ENCODE assay signal across 23 mouse cellular contexts in the genomic region with DNA sequence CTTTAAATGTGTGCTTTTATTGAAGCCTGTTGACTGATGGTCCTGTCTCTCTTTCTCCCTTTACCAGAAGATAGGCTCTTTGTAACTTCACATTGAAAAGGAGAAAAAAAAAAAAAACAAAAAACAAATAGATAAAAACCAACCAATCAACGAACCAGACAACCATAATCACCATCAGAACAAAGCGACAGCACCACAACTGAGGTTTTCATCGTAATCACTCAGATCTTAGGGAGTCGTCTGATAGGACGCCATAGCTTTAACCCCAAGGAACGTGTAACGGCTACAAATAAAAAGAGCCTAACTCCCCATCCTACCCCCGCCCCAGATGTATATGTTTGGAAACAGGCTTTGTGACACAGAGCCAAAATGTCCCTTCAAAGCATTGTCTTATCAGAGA. TPM values are rescaled to one million over a fixed set of nuclear protein-coding genes. Genes with fewer than 3 reads are reported as not detected.
A peak's percentile ranks its signal among the peaks of the same experiment; 100 is the strongest.
DNase-seq lines count a peak whose midpoint lies in the region; ATAC-seq and TF ChIP-seq lines count a peak whose summit lies in the region.
"Had no signal": no experiment of that assay in that cellular context is flagged by ENCODE, and none has a peak within 500 bp of the region (broad histone marks: within the 10 kb centered on the region; RNA-seq: fewer than 3 reads in every experiment).

No protein-coding gene starts in this region.

- DNase-seq in gastrocnemius, adult 2 months: no peak
- DNase-seq in gastrocnemius, postnatal 25 days: no peak
- no peak for DNase-seq in c-Kit-positive CD71-positive TER-119-positive erythroid progenitor cells, embryonic 14.5 days (ENCODE audit: low spot score)
- DNase-seq in adipocyte (ENCODE audit: low spot score): no peak
- no peak for DNase-seq in gastrocnemius, postnatal 36 days
- DNase-seq: adrenal gland, adult 8-10 months; adrenal gland, postnatal 36 days; B cell, adult 2 months; cerebellum, adult 11-12 months; cerebellum, adult 9-10 months; cerebellum, postnatal 25 days; gastrocnemius, postnatal 14 days; heart, adult 11 months; heart, postnatal 36 days; kidney, adult 18-20 months had no signal

- H3K27ac ChIP-seq in gastrocnemius, adult 2 months: no peak overlapping the region
- peak overlapping the region; percentile 36; the same call in 1 of the 2 replicates for H3K27ac ChIP-seq in brown adipose tissue, adult 24 weeks (replicated peaks; ENCODE audit: low read depth, low read length)
- H3K27ac ChIP-seq: embryonic facial prominence, embryonic 12.5 days; forebrain, embryonic 15.5 days; heart, embryonic 15.5 days; intestine, embryonic 15.5 days; kidney, embryonic 15.5 days had no signal

- no peak for TF ChIP-seq CTCF in gastrocnemius, adult 2 months (IDR thresholded peaks at IDR 0.05)

- peaks cover 5% of the 10 kb centered on the region; the same call in 1 of the 2 replicates for H3K4me1 ChIP-seq in brown adipose tissue, adult 24 weeks (ENCODE audit: control insufficient read depth, insufficient read depth, insufficient read length, low read length)

- intact Hi-C loops in gastrocnemius, adult 2 months (cut with DNase I): no loop called here
- intact Hi-C loops in gastrocnemius, postnatal 36 days (cut with DNase I): no loop called here

- peak overlapping the region; percentile 91 for H3K4me3 ChIP-seq in gastrocnemius, adult 2 months
- peak overlapping the region; percentile 49 for H3K4me3 ChIP-seq in brown adipose tissue, adult 24 weeks (ENCODE audit: insufficient read depth, low read depth, low read length)
- H3K4me3 ChIP-seq: embryonic facial prominence, embryonic 12.5 days; forebrain, embryonic 15.5 days; heart, embryonic 15.5 days; intestine, embryonic 15.5 days; kidney, embryonic 15.5 days had no signal

- peak; percentile 28 for ATAC-seq in CD4-positive, CD25-positive, alpha-beta regulatory T cell, adult 4 months
- ATAC-seq: forebrain, embryonic 15.5 days; hindbrain, embryonic 16.5 days had no signal

RNA-seq across cellular contexts. Expression of a gene that starts 8.1 kb away (rescaled TPM):
- 10 to 100 TPM; 14.7 to 22.7 TPM for total RNA-seq in gastrocnemius, adult 2 months (2021)
- total RNA-seq in gastrocnemius, postnatal 25 days (2021): 10 to 100 TPM; 16.0 to 18.0 TPM
- polyA plus RNA-seq in CD4-positive, CD25-positive, alpha-beta regulatory T cell, adult 4 months (2017; shearing (Covaris generic)): 10 to 100 TPM; 54.6 to 56.7 TPM
- 15.8 and 21.6 TPM in 2 replicates for polyA plus RNA-seq in brown adipose tissue, adult 24 weeks (2012; ENCODE audit: insufficient read depth, insufficient read length, missing spikeins)
- total RNA-seq in gastrocnemius, postnatal 36 days (2021): 10 to 100 TPM; 16.0 to 18.2 TPM
